Mouse (Mus musculus): Measurements from ENCODE around the gene Elovl1. TPM values are rescaled to one million over a fixed set of nuclear protein-coding genes. Genes with fewer than 3 reads are reported as not detected.

Elovl1 gene
- polyA plus RNA-seq (2015; fragmentation: Nextera tagmentation; extraction: Ambion mirVana): 55.7 and 62.8 TPM in 2 replicates

GRCm38 (mm10) chr4:118427768-118428451 is at the start of gene Elovl1:
Gene Elovl1 (plus strand): TSS chr4:118428093.
- peaks cover 31% of the 10 kb centered on the region for H3K4me1 ChIP-seq
- 0% methylated on average over 23 of the region's 31 CpGs for WGBS
- no peaks in the 10 kb centered on the region for H3K9me3 ChIP-seq
- H3K9ac ChIP-seq: peak within 1 kb of the TSS; percentile 81
- H3K36me3 ChIP-seq: peaks cover 28% of the 10 kb centered on the region
- H3K27ac ChIP-seq: peak within 1 kb of the TSS; percentile 85
- H3K27me3 ChIP-seq: no peaks in the 10 kb centered on the region
- peak within 1 kb of the TSS; percentile 85 for H3K4me2 ChIP-seq
- ATAC-seq (ENCODE audit: insufficient number of reproducible peaks, insufficient read depth, low FRiP score, low TSS enrichment, low read depth): peak; percentile 92
- H3K4me3 ChIP-seq: peak within 1 kb of the TSS; percentile 69

GRCm38 (mm10) chr4:118383271-118383670 is 44.6 kb upstream of the Elovl1 start:
- Histone ChIP-seq H3K4me2 (no peak overlapping the region), H3K4me1 (no peaks in the 10 kb centered on the region), H3K9ac (no peak overlapping the region), H3K27ac (no peak overlapping the region), H3K9me3 (no peaks in the 10 kb centered on the region), H3K36me3 (peaks cover 98% of the 10 kb centered on the region), H3K27me3 (no peaks in the 10 kb centered on the region), H3K4me3 (no peak overlapping the region)
- ATAC-seq (ENCODE audit: insufficient number of reproducible peaks, insufficient read depth, low FRiP score, low TSS enrichment, low read depth): no peak
- 87% methylated on average over 7 of the region's 7 CpGs for WGBS

- 92% methylated on average over 8 of the region's 8 CpGs for WGBS
- no peaks in the 10 kb centered on the region for H3K4me1 ChIP-seq
- H3K36me3 ChIP-seq: peaks cover 100% of the 10 kb centered on the region
- no peaks in the 10 kb centered on the region for H3K27me3 ChIP-seq
- no peak overlapping the region for H3K4me3 ChIP-seq
- no peak overlapping the region for H3K4me2 ChIP-seq
- H3K27ac ChIP-seq: no peak overlapping the region
- H3K9me3 ChIP-seq: no peaks in the 10 kb centered on the region
- ATAC-seq (ENCODE audit: insufficient number of reproducible peaks, insufficient read depth, low FRiP score, low TSS enrichment, low read depth): no peak
- H3K9ac ChIP-seq: no peak overlapping the region
These were observed 40.6 kb upstream of the Elovl1 start for GRCm38 (mm10) chr4:118387316-118387715.

- H3K9me3 ChIP-seq: no peaks in the 10 kb centered on the region
These were observed 37.7 kb upstream of the Elovl1 start for GRCm38 (mm10) chr4:118390146-118390545.

GRCm38 (mm10) chr4:118394505-118394904 is 33.4 kb upstream of the Elovl1 start:
- Histone ChIP-seq H3K4me3 (no peak overlapping the region), H3K27me3 (no peaks in the 10 kb centered on the region), H3K36me3 (peaks cover 98% of the 10 kb centered on the region), H3K4me1 (no peaks in the 10 kb centered on the region), H3K9ac (no peak overlapping the region), H3K9me3 (no peaks in the 10 kb centered on the region), H3K4me2 (no peak overlapping the region), H3K27ac (no peak overlapping the region)
- WGBS: 88% methylated on average over 6 of the region's 6 CpGs
- no peak for ATAC-seq (ENCODE audit: insufficient number of reproducible peaks, insufficient read depth, low FRiP score, low TSS enrichment, low read depth)

More at GRCm38 (mm10) chr4:118390146-118390545, 37.7 kb upstream of the Elovl1 start:
- H3K4me3 ChIP-seq: no peak overlapping the region
- no peaks in the 10 kb centered on the region for H3K27me3 ChIP-seq
- H3K4me1 ChIP-seq: no peaks in the 10 kb centered on the region
- H3K9ac ChIP-seq: no peak overlapping the region
- 94% methylated on average over 11 of the region's 11 CpGs for WGBS
- H3K27ac ChIP-seq: no peak overlapping the region
- no peak for ATAC-seq (ENCODE audit: insufficient number of reproducible peaks, insufficient read depth, low FRiP score, low TSS enrichment, low read depth)
- H3K4me2 ChIP-seq: no peak overlapping the region
- H3K36me3 ChIP-seq: peaks cover 99% of the 10 kb centered on the region

GRCm38 (mm10) chr4:118395289-118395688 is 32.6 kb upstream of the Elovl1 start:
- H3K4me3 ChIP-seq: no peak overlapping the region
- H3K9ac ChIP-seq: no peak overlapping the region
- H3K4me2 ChIP-seq: no peak overlapping the region
- no peaks in the 10 kb centered on the region for H3K27me3 ChIP-seq
- 92% methylated on average over 4 of the region's 4 CpGs for WGBS
- no peak for ATAC-seq (ENCODE audit: insufficient number of reproducible peaks, insufficient read depth, low FRiP score, low TSS enrichment, low read depth)
- no peaks in the 10 kb centered on the region for H3K4me1 ChIP-seq
- H3K9me3 ChIP-seq: no peaks in the 10 kb centered on the region
- peaks cover 98% of the 10 kb centered on the region for H3K36me3 ChIP-seq
- H3K27ac ChIP-seq: no peak overlapping the region

- Histone ChIP-seq H3K9ac (no peak overlapping the region), H3K4me3 (no peak overlapping the region)
- 70% methylated on average over 3 of the region's 3 CpGs for WGBS
These were observed 31.5 kb upstream of the Elovl1 start for GRCm38 (mm10) chr4:118396433-118396832.

GRCm38 (mm10) chr4:118398400-118398799 is 29.5 kb upstream of the Elovl1 start:
- Histone ChIP-seq H3K4me1 (no peaks in the 10 kb centered on the region), H3K27me3 (no peaks in the 10 kb centered on the region), H3K36me3 (peaks cover 98% of the 10 kb centered on the region), H3K4me2 (no peak overlapping the region), H3K27ac (no peak overlapping the region), H3K9me3 (no peaks in the 10 kb centered on the region), H3K4me3 (no peak overlapping the region), H3K9ac (no peak overlapping the region)
- no peak for ATAC-seq (ENCODE audit: insufficient number of reproducible peaks, insufficient read depth, low FRiP score, low TSS enrichment, low read depth)
- 95% methylated on average over 6 of the region's 6 CpGs for WGBS

More at GRCm38 (mm10) chr4:118396433-118396832, 31.5 kb upstream of the Elovl1 start:
- H3K27ac ChIP-seq: no peak overlapping the region
- H3K9me3 ChIP-seq: no peaks in the 10 kb centered on the region
- no peak overlapping the region for H3K4me2 ChIP-seq
- no peaks in the 10 kb centered on the region for H3K27me3 ChIP-seq
- no peak for ATAC-seq (ENCODE audit: insufficient number of reproducible peaks, insufficient read depth, low FRiP score, low TSS enrichment, low read depth)
- no peaks in the 10 kb centered on the region for H3K4me1 ChIP-seq
- H3K36me3 ChIP-seq: peaks cover 98% of the 10 kb centered on the region

- 89% methylated on average over 3 of the region's 3 CpGs for WGBS
- Histone ChIP-seq H3K4me1 (no peaks in the 10 kb centered on the region), H3K36me3 (peaks cover 85% of the 10 kb centered on the region), H3K4me2 (no peak overlapping the region), H3K4me3 (no peak overlapping the region), H3K27me3 (no peaks in the 10 kb centered on the region), H3K27ac (no peak overlapping the region), H3K9me3 (no peaks in the 10 kb centered on the region), H3K9ac (no peak overlapping the region)
- ATAC-seq (ENCODE audit: insufficient number of reproducible peaks, insufficient read depth, low FRiP score, low TSS enrichment, low read depth): no peak
These were observed 26.5 kb upstream of the Elovl1 start for GRCm38 (mm10) chr4:118401421-118401820.

- Histone ChIP-seq H3K27me3 (no peaks in the 10 kb centered on the region), H3K4me2 (no peak overlapping the region), H3K4me3 (no peak overlapping the region), H3K36me3 (peaks cover 80% of the 10 kb centered on the region), H3K9ac (no peak overlapping the region; the same call in 1 of the 2 replicates), H3K4me1 (no peaks in the 10 kb centered on the region), H3K9me3 (no peaks in the 10 kb centered on the region), H3K27ac (no peak overlapping the region)
- WGBS: 92% methylated on average over 5 of the region's 5 CpGs
- ATAC-seq (ENCODE audit: insufficient number of reproducible peaks, insufficient read depth, low FRiP score, low TSS enrichment, low read depth): no peak
These were observed 26.0 kb upstream of the Elovl1 start for GRCm38 (mm10) chr4:118401918-118402317.

GRCm38 (mm10) chr4:118402701-118403100 is 25.2 kb upstream of the Elovl1 start:
- 0 out of 2 replicates have a peak overlapping the region, but pooled peaks have one; percentile 1 for H3K9ac ChIP-seq
- H3K9me3 ChIP-seq: no peaks in the 10 kb centered on the region
- H3K4me3 ChIP-seq: no peak overlapping the region
- H3K27me3 ChIP-seq: no peaks in the 10 kb centered on the region
- peaks cover under 1% of the 10 kb centered on the region; the same call in 1 of the 2 replicates for H3K4me1 ChIP-seq
- WGBS: 91% methylated on average over 12 of the region's 12 CpGs
- ATAC-seq (ENCODE audit: insufficient number of reproducible peaks, insufficient read depth, low FRiP score, low TSS enrichment, low read depth): no peak
- H3K36me3 ChIP-seq: peaks cover 73% of the 10 kb centered on the region
- H3K27ac ChIP-seq: no peak overlapping the region
- H3K4me2 ChIP-seq: no peak overlapping the region
